Mouse (Mus musculus): ENCODE data around the gene Pitpna. TPM values are rescaled to one million over a fixed set of nuclear protein-coding genes. Genes with fewer than 3 reads are reported as not detected.
A peak's percentile ranks its signal among the peaks of the same experiment; 100 is the strongest.

Gene Pitpna
- polyA plus RNA-seq, 1 experiment: 209 TPM

DNA sequence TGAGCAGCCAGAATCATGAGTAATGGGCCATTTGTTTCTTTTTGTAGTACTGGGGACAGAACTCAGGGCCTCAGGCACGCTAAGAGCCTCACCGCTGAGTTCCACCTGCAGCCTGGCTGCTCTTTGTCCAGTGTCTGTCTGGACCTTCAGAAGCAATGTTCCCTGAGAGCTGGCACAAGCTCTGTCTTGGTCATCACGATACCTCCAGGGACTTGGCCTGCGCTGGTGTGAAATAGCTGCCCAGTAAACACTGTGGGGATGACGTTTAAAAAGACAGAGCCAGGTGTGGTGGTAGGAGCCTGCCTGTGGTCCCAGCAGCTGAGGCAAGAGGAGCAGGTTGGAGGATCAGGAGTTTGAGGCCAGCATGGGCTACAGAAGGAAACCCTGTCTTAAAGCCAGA lies 9.3 kb upstream of the Pitpna start:
- Histone ChIP-seq H3K27ac (ENCODE audit: insufficient read depth, low read depth, low read length) (no peak overlapping the region), H3K4me3 (ENCODE audit: insufficient read depth, low read depth, low read length) (no peak overlapping the region), H3K4me1 (ENCODE audit: control insufficient read depth, insufficient read depth, low read length) (no peaks in the 10 kb centered on the region)
- 88% methylated on average over 5 of the region's 5 CpGs for WGBS
- TF ChIP-seq POLR2A (IDR thresholded peaks at IDR 0.05; ENCODE audit: insufficient read depth, low read depth, low read length) (no peak), CTCF (IDR thresholded peaks at IDR 0.05; ENCODE audit: insufficient read depth, low read depth, low read length) (no peak)

- 98% methylated on average over 7 of the region's 7 CpGs for WGBS
- Histone ChIP-seq H3K27ac (ENCODE audit: insufficient read depth, low read depth, low read length) (no peak overlapping the region), H3K4me1 (ENCODE audit: control insufficient read depth, insufficient read depth, low read length) (no peaks in the 10 kb centered on the region), H3K4me3 (ENCODE audit: insufficient read depth, low read depth, low read length) (no peak overlapping the region)
- TF ChIP-seq POLR2A (IDR thresholded peaks at IDR 0.05; ENCODE audit: insufficient read depth, low read depth, low read length) (no peak), CTCF (IDR thresholded peaks at IDR 0.05; ENCODE audit: insufficient read depth, low read depth, low read length) (no peak)
Observed at GRCm38 (mm10) chr11:75581495-75582149, 6.3 kb upstream of the Pitpna start.

GRCm38 (mm10) chr11:75583521-75583920 lies 4.4 kb upstream of the Pitpna start:
- TF ChIP-seq POLR2A (IDR thresholded peaks at IDR 0.05; ENCODE audit: insufficient read depth, low read depth, low read length) (no peak), CTCF (IDR thresholded peaks at IDR 0.05; ENCODE audit: insufficient read depth, low read depth, low read length) (no peak)
- Histone ChIP-seq H3K4me1 (ENCODE audit: control insufficient read depth, insufficient read depth, low read length) (peaks cover 2% of the 10 kb centered on the region; the same call in 1 of the 2 replicates), H3K4me3 (ENCODE audit: insufficient read depth, low read depth, low read length) (no peak overlapping the region), H3K27ac (ENCODE audit: insufficient read depth, low read depth, low read length) (no peak overlapping the region)
- 84% methylated on average over 2 of the region's 2 CpGs for WGBS

- whole genome bisulfite sequencing: 91% methylated on average over 4 of the region's 4 CpGs
- Histone ChIP-seq H3K4me3 (ENCODE audit: insufficient read depth, low read depth, low read length) (no peak overlapping the region), H3K4me1 (ENCODE audit: control insufficient read depth, insufficient read depth, low read length) (peaks cover 14% of the 10 kb centered on the region), H3K27ac (ENCODE audit: insufficient read depth, low read depth, low read length) (no peak overlapping the region)
- no peak for TF ChIP-seq CTCF (IDR thresholded peaks at IDR 0.05; ENCODE audit: insufficient read depth, low read depth, low read length)
- TF ChIP-seq POLR2A (IDR thresholded peaks at IDR 0.05; ENCODE audit: insufficient read depth, low read depth, low read length): no peak
Observed at GRCm38 (mm10) chr11:75585061-75585460, 2.8 kb upstream of the Pitpna start.

GRCm38 (mm10) chr11:75585978-75586377 lies 1.9 kb upstream of the Pitpna start:
- TF ChIP-seq CTCF (IDR thresholded peaks at IDR 0.05; ENCODE audit: insufficient read depth, low read depth, low read length) (no peak), POLR2A (IDR thresholded peaks at IDR 0.05; ENCODE audit: insufficient read depth, low read depth, low read length) (no peak)
- H3K4me1 ChIP-seq (ENCODE audit: control insufficient read depth, insufficient read depth, low read length): peaks cover 17% of the 10 kb centered on the region
- WGBS: 82% methylated on average over 5 of the region's 5 CpGs
- no peak overlapping the region for H3K27ac ChIP-seq (ENCODE audit: insufficient read depth, low read depth, low read length)
- no peak overlapping the region for H3K4me3 ChIP-seq (ENCODE audit: insufficient read depth, low read depth, low read length)

DNA sequence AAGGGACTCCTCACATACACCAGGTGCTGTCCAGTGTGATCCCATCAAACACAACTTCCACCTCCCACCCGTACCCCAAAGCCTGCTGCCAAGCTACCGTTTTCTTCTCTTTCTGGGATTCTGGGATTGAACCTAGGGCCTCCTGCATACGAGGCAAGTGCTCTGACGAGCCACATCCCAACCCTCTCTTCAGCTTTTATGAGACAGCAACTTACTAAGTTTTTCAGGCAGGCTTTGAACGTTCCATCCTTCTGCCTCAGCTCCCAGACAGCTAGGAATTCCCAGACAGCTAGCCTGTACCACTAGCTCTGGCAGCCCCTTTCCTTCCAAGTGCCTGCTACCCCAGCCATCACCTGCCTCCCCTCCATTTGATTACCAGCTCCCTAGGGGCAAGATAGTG lies 934 bp upstream of the Pitpna start:
- peaks cover 17% of the 10 kb centered on the region for H3K4me1 ChIP-seq (ENCODE audit: control insufficient read depth, insufficient read depth, low read length)
- TF ChIP-seq CTCF (IDR thresholded peaks at IDR 0.05; ENCODE audit: insufficient read depth, low read depth, low read length): no peak
- no peak for TF ChIP-seq POLR2A (IDR thresholded peaks at IDR 0.05; ENCODE audit: insufficient read depth, low read depth, low read length)
- no peak overlapping the region for H3K4me3 ChIP-seq (ENCODE audit: insufficient read depth, low read depth, low read length)
- no peak overlapping the region for H3K27ac ChIP-seq (ENCODE audit: insufficient read depth, low read depth, low read length)
- WGBS: 87% methylated on average over 5 of the region's 5 CpGs

DNA sequence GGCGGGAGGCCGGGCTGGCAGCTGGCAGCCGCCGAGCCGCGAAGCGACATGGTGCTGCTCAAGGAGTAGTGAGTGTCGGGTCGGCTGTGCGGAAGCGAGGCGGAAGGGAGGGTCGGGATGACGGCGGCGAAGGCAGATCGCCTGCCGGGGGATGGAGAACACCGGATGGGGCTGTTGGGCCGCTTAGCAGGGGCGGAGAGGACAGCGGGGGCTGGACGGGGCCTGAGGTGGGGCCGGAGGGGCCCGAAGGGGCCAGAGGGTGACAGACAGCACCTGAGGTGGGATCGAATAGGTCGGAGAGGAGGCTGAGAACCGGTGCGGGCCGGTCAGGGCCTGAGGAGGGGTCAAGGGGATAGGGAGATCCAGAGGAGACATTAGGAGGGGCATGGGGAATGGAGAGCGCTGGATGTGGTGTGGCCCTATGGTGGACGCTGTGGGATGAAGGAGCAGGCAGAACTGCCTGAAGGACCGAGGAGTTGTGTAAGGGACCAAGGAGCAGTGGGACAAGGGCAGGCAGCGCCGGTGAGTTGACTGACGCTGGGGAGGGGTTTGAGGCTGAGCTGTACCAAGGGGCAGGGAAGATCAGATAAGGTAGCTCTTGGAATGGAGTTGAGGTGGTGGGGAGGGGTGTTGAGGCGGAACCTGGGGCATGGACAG lies 516 bp downstream of the Pitpna start:
- TF ChIP-seq CTCF (IDR thresholded peaks at IDR 0.05; ENCODE audit: insufficient read depth, low read depth, low read length): no peak
- no peak for TF ChIP-seq POLR2A (IDR thresholded peaks at IDR 0.05; ENCODE audit: insufficient read depth, low read depth, low read length)
- Histone ChIP-seq H3K4me1 (ENCODE audit: control insufficient read depth, insufficient read depth, low read length) (peaks cover 22% of the 10 kb centered on the region), H3K4me3 (ENCODE audit: insufficient read depth, low read depth, low read length) (peak overlapping the region; percentile 79), H3K27ac (ENCODE audit: insufficient read depth, low read depth, low read length) (peak overlapping the region; percentile 81)
- WGBS: under 1% methylated on average over 37 of the region's 37 CpGs

GRCm38 (mm10) chr11:75592612-75593011 lies 4.7 kb downstream of the Pitpna start:
- 81% methylated on average over 5 of the region's 5 CpGs for WGBS
- Histone ChIP-seq H3K27ac (ENCODE audit: insufficient read depth, low read depth, low read length) (no peak overlapping the region), H3K4me3 (ENCODE audit: insufficient read depth, low read depth, low read length) (no peak overlapping the region), H3K4me1 (ENCODE audit: control insufficient read depth, insufficient read depth, low read length) (peaks cover 26% of the 10 kb centered on the region)
- TF ChIP-seq POLR2A (IDR thresholded peaks at IDR 0.05; ENCODE audit: insufficient read depth, low read depth, low read length) (no peak), CTCF (IDR thresholded peaks at IDR 0.05; ENCODE audit: insufficient read depth, low read depth, low read length) (no peak)

- TF ChIP-seq POLR2A (IDR thresholded peaks at IDR 0.05; ENCODE audit: insufficient read depth, low read depth, low read length): no peak
- TF ChIP-seq CTCF (IDR thresholded peaks at IDR 0.05; ENCODE audit: insufficient read depth, low read depth, low read length): no peak
- Histone ChIP-seq H3K27ac (ENCODE audit: insufficient read depth, low read depth, low read length) (no peak overlapping the region), H3K4me3 (ENCODE audit: insufficient read depth, low read depth, low read length) (no peak overlapping the region), H3K4me1 (ENCODE audit: control insufficient read depth, insufficient read depth, low read length) (peaks cover 19% of the 10 kb centered on the region)
- WGBS: 79% methylated on average over 9 of the region's 9 CpGs
Observed at GRCm38 (mm10) chr11:75594431-75594830, 6.5 kb downstream of the Pitpna start.
